Mouse (Mus musculus) cerebellum, adult 2 months (tissue): Measurements from ENCODE around the gene Mre11a.

ENCODE experiments used
- CTCF ChIP-seq: fragments of 200-500 bp; IDR thresholded peaks from 2 replicates; pipeline ENCODE4 v1.5.1; 2011; ENCODE audit warnings: low read depth, mild to moderate bottlenecking, control low read depth, low read length, moderate library complexity, borderline replicate concordance; ENCODE audit not compliant: insufficient read depth
- POLR2A ChIP-seq: fragments of 200-500 bp; IDR thresholded peaks from 2 replicates; pipeline ENCODE4 v1.6.1; 2011; ENCODE audit warnings: low read length, control low read depth, borderline replicate concordance; ENCODE audit not compliant: insufficient read depth

- TF ChIP-seq CTCF (no peak), POLR2A (no peak)
Measured at GRCm38 (mm10) chr9:14871536-14871935, 87.1 kb downstream of the Mre11a start.
